Mouse (Mus musculus) activated CD4-positive, CD25-positive, alpha-beta regulatory T cell, adult 4 months (primary cell): ENCODE data around the gene Gm45785. TPM values are rescaled to one million over a fixed set of nuclear protein-coding genes. Genes with fewer than 3 reads are reported as not detected.
"Not testable (repeated sequence)": the region's sequence is repeated elsewhere in the genome, so short reads cannot be mapped to it uniquely, and the experiment has no call there.

ENCODE experiments used
- ATAC-seq: one replicate; pipeline ENCODE4 v1.8.0; 2017
- polyA plus RNA-seq, 2 experiments: library from polyadenylated mRNA; unstranded; fragments of 100-300 nt; shearing (Covaris generic); gene quantifications; one replicate each; pipeline ENCODE4 v1.2.1; 2017

The Gm45785 gene
- polyA plus RNA-seq: not detected

DNA sequence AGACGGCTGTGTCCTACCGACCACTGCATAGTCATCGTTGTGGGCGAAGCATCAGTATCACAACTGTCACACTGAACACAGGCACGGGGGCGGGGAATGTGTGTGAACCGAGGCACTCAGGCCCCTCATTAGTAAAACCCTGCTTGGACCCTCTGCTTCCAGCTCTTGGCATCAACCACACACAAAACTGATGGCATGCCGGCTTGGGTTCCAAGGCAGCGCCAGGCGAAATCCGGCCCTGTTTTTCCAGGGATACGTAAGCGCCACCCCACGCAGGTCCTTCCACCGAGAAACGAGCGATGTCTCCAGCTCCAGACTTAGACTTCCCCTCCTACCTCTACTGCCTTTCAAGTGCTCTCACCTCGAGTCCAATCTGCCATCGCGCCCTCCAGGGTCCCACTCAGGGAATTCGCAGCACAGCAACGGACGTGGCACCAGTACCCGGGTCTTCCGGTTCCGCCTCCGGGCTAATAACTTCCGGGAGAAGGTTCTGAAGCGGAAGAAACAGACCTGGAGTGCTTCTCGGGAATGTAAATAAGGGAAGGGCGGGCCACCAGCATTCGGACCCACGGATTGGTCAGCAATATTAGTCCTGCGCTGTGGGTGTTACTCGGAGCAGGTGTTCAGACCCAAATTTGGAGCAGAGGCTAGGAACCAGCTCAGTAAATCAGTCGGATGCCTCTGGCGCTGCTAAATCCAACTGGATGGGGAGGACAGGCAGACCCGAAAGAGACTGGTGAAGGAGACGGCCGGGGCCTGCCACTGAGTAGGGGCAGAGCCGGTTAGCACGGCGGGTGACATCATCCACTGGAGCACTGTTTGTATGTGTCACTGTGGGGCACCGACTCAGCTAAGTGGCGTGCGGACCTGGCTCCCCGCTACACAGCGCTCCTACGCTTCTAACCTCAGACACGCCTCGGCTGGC is at the start of gene Gm45785:
Gene Gm45785, minus strand, starts transcription at position 472 of the 925 bp plus-strand sequence.
- ATAC-seq: peak; percentile 57

DNA sequence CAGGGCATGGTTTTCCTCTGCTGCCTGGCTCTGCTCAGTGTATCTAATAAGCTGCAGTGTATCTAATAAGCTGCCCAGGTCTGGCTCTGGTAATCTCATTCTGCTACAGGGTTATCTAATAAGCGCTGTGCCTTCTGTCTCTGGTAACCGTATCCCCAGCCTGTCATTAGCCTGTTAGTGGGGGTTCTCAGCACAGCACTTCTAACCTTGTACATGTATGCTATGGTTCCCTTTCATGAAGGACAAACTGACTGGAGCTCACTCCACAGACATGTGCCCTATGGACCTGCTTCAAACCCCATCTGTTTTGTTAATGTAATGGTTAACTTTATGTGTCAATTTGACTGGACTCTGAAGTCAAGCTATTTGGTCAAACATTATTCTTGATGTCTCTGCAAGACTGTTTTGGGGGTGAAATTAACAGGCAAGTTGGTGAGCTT is 49.5 kb upstream of the Gm45785 start:
- ATAC-seq: no peak

DNA sequence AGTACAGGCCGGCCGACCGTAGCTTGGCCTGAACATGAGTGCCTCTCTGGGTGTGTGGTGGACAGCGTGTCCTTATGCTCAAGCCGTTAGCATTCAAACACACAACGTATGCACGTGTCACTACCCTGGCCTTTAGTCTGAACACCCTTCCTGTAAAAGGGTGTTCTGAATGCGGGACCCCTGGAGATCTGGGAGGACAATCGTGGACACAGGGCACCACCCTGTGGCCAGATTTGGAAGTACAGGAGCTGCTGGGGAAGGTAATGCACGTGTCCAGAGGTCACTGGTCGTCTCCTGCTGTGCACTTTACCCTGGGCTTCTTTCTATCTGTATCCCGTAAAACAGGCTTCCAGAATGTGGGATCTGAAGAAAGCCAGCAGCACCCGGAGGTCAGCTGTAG is 47.1 kb upstream of the Gm45785 start:
- ATAC-seq: no peak

DNA sequence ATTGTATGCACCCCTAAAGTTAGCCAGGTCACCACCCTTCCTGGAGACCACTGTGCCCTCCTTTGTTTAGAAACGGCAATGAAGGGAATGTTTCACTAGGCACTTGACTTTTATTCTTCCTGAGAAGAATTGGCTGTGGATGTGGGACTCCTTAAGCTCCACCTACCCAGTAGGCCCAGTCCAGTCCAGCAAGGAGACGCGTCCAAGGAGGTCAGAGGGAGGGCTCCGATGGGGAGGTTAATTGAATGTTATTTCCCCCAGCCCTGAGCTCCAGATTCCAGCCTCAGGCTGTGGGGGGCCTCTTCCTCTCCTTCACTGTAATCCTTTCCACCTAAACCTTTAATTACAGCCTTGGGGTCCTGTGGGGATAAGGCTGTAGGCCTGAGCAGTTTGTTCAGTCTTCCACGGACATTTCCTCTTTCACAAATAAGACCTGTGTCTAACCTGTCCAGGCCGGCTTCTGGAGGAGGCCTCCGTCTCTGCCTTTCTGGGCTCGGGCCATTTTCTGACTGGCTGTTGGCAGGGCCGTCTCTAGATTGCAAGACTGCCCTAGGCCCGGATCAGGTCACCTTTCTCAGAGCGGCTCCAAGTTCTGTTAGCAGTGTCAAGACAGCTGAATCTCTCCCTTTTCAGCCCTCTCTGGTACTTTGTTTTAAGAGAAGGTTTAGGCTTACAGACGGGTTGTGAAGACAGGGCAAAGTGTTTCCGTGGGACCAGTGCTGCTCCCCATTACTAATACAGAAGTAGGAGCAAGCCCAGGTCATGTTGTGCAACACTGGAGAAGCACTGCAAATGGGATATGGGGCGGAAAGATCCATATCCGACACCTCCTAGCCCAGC is 46.1 kb upstream of the Gm45785 start:
- ATAC-seq: no peak

DNA sequence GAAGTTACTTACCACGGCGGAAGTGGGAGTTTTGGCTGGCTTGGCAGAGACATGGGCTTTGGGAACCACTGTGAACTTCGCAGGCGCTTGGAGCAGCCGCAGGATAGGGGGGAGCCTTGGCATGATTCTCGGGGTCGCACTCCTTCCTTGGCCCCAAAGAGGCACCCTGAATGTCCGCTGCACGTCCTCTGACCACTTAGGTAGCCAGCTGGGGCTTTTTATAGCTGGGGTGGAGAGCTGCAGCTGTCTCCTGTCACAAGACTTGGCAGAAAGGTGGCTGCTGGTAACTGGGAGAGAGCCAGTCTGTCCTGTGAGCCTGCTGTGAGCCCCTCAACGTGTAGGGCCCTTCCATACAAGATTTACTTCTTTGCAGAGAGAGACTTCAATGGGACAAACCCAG is 44.1 kb upstream of the Gm45785 start, which contains the start of gene Cox8b:
Gene Cox8b, minus strand, starts transcription at position 227 of the 400 bp plus-strand sequence.
- ATAC-seq: no peak

DNA sequence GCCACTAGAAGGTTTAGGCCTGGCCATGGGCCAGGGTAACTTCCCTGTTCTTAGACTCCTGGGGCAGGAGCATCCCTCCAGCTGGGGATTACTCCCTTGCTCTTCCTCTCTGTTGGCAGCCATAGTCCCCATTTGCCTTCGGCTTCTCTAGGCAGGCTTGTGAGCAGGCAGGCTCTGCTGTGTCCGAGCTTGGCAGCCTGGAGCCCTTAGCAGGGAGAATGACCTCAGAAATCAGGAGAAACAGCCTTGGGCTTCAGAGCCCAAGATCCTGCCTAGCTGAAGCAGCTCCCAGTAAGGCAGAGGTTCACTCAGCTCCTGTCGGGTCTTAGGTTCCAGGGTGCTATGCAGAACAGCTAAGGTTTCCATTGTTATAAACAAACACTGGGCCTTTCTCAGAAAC is 43.0 kb upstream of the Gm45785 start:
- ATAC-seq: no peak

DNA sequence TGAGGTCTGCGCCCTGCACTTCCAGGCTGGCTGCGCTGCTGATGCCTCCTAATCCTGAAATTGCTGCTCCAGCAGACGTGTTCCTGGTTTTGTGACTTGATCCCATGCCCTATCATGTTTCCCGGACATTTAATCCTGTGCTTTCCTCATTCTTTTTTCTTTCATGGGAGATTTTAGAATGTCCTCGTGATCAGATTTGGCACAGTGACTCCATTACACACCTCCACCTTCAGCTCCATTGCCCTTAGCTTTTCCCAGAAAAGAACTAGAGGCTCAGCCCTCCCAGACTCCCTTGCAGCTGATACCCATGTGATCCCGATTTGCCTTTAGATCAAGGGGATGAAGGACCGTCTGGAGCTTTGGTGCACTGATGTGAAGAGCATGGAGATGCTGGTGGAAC is 41.7 kb upstream of the Gm45785 start:
- ATAC-seq: no peak

DNA sequence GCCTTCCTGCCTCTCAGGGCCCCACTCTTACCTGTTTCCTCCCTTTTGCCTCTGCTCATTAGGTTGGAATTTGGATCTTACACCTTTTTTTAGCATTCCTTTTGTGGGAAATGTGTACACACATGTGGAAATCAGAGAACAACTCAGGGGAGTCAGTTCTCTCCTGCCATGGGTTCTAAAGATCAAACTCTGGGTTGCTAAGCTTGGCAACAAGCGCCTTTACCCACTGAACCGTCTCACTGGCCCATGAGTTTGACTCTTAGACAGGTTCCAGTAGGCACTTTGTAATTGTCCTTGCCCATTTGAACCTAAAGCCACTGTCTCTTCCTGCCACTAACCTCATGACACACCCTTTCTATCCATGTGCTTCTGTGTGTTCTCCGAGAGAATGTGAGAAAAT is 38.5 kb upstream of the Gm45785 start:
- ATAC-seq: no peak

DNA sequence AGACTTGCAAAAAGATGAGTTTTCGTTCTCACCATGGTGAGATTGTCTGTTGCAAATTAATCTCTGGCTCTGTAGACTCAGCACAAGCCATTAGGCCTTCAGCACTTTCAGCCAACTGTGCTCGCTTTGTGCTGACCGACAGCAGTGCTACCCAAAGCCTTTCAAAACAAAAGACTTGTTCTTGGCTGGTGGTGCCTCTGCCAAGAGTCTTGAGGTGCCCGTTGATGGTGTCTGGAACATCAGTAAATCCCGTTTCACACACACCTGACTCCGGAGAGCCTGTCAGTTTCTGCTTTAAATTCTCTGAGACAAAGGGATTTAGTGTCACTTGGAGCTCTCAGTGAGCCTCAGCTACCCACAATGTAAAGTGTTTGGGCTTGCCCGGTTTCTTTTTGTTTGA is 37.9 kb upstream of the Gm45785 start:
- no peak for ATAC-seq

DNA sequence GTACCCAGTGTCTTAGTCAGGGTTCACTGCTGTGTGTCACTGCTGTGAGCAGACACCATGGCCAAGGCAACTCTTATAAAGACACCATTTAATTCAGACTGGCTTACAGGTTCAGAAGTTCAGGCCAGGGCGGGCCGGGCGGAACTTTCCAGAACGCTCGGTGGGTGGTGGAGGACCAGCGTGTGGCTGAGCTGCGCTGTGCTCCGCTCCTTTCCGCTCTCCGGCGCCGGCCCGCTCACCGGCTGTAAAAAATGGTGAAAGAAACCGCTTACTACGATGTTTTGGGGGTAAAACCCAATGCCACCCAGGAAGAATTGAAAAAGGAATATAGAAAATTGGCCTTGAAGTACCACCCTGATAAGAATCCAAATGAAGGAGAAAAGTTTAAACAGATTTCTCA is 34.5 kb upstream of the Gm45785 start:
- ATAC-seq: not testable (repeated sequence)

DNA sequence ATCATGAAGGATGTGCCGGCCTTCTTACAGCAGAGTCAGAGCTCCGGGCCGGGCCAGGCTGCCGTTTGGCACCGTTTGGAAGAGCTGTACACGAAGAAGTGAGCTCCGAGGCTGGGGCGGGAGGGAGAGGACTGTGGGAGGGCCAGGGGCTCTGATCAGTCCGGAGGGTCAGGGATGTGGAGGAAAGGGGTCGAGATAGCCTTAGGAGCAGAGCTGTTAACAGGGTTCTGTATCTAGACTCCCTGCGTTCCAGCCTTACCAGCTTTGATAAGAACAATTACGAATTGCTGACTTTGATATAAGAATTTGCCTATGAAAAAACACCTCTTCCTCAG is 26.3 kb upstream of the Gm45785 start:
- ATAC-seq: no peak

DNA sequence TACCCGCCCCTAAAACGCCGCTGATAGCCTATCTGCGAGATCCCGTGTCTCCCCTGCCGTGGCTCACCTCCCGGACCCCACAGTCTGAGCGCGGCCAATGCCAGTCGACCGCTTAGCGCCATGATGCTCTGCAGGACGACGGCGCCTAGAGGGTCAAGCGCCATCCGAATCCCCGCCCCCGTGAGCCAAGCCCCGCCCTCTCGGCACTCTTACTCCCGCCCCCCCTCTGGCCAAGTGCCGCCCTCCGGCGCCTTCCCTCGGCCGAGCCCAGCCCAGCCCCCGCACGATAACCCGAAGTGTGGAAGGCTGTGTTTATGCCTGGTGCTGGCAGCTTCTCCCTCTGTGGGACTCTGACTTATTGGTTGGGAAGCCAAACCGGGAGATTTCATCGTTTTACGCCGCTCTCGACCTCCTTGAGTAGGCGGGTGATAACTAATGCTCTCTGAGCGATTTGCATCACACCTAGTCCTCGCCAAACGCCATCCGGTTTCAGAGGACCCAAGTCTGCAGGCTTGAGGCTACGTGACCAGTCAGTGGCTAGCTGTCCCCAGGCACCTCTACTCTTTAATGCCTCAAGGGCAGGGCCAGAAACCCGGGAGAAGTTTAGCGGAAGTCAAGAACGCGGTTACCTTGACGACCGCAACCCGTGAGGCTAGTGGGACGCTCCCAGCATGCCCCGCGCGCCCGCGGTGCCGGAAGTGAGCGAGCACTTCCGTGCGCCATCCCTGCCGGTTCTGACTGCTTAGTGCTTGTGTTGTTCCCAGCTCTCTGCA is 25.8 kb upstream of the Gm45785 start, which contains the start of the genes Psmd13 and Sirt3:
Gene Psmd13, plus strand, starts transcription at position 273 of the 773 bp plus-strand sequence.
Gene Sirt3, minus strand, starts transcription at position 614 of the 773 bp plus-strand sequence.
- peak; percentile 95 for ATAC-seq

DNA sequence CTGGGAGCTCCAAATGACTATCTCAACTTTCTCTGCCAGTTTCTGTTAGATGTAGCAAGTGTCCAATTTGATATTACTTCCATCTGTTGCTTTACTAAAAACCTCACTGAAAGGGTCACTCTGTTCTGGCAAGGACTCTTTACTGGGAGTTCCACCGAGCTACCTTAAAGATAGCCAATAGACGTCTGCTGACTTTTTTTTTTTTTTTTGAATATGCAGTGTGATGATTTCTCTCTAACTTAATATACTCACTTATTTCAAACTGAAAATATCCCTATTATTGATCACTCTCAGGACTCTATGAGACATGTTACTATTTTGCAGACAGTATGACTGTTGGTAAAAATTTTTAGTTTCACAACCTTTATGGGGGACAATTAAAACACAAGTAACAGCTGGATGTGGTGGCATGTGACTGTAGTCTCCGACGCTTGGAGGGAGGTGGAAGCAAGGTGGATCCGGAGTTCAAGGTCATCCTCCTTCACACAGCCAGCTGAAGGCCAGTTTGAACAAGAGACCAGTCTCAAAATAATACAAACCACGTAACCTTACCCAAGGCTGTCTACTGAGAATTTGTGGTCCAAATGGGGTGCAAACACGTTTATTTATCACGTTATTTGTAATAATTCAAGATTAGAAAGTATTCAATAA is 24.9 kb upstream of the Gm45785 start:
- ATAC-seq: no peak

DNA sequence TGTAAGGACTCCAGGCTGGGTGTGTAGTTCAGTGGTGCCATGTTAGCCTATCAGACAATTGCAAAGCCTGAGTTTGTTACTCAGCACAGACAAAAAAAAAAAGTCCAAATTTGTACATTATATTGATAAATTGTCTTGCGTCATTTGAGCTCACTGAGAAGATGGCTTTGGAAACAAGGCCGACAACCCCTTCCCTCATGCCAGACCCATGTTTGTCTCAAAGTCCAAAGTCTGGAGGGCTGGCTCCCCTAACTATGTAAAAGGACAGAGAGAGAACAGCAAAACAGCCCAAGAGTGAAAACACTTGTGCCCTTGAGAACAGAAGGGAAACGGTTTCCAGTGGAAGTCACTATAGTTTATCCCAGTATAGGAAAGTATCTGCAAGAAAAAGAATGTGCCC is 24.3 kb upstream of the Gm45785 start:
- ATAC-seq: no peak

DNA sequence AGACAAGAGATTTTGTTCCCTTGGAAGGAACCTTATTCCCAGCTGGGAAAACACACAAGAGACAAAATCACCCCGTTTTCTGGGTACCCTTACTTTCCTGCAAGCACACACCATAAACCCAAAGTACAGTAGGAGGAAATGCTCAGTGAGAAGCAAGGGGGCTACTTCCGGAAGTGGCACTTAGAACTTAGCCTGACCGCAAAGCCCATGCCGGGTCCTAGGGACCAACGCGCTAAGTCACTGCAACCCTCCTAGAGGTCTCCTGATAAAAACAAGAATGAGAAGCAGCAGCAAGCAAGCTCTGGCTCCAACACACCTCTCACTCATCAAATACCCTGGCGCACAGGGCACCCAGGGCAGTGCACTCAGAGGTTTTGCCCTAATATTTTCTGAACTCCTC is 23.2 kb upstream of the Gm45785 start:
- ATAC-seq: no peak

DNA sequence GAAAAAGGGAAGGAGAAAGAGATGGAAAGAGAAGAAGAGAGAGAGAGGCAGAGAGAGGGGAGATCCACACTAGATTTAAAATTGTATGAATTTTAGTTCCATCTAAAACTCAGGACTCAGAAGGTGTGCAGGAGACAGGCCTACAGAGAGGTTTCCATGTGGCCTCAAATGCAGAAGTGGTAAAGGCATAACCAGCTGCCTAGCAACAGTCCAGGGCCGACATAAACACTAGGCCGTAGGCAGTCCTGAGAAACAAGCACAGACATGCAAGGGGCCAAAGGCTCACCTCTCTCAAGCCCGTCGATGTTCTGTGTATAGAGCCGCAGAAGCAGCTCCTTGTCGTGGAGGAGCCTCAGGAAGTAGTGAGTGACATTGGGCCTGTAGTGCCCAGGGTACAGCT is 21.2 kb upstream of the Gm45785 start:
- no peak for ATAC-seq

DNA sequence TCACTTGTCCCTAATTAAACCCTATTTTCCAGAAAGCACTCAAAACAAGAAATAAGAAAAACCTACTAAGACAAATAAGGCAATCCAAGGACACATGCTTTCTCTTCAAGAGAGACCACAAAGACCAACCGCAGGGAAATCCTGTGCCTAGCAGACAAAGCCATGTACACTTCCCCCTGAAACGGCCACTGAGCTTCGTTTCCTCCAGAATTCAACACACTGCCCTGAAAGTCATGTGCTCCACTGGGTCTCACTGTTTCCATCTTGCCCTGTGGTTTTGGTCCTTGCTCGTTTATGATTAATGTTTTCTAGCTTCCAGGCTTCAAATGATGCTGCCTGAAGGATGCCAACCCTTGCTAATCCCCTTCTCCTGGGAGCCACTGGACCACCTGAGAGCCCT is 18.1 kb upstream of the Gm45785 start:
- no peak for ATAC-seq

DNA sequence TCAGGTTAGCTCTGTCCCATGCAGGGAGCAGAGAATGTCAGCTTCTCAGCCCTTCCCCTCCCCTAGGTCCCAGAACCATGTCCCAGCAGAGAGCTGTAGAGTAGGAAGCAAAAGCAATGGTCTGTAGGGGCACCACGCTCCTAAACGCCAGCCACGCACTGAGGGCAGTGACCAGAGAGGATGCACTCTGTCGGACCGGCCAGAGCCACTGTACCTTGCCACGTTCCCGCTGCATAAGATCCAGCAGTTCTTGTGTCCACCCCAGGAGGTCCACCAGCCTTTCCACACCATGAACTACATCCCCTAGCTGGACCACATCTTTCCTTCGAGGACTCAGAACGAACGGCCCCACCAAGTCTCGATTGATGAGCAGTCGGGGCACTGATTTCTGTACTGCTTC is 8.6 kb upstream of the Gm45785 start:
- ATAC-seq: no peak

DNA sequence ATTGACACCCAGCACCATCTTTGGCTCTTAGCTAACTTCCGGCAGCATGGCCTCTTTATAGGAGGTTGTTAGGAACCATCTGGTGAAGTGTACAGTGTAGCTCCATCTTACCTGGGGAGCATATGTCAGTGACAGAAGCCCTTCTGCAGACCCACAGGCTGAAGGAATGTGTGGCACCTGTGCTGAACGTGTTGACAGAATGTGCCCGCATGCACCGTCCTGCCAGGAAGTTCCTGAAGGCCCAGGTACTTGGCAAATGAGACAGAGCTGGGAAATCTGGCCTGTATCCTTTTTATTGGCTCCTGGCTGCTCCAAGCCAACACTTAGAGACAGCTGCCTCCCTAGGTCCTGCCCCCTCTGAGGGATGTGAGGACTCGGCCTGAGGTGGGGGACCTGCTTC is 4.6 kb upstream of the Gm45785 start:
- ATAC-seq: no peak

DNA sequence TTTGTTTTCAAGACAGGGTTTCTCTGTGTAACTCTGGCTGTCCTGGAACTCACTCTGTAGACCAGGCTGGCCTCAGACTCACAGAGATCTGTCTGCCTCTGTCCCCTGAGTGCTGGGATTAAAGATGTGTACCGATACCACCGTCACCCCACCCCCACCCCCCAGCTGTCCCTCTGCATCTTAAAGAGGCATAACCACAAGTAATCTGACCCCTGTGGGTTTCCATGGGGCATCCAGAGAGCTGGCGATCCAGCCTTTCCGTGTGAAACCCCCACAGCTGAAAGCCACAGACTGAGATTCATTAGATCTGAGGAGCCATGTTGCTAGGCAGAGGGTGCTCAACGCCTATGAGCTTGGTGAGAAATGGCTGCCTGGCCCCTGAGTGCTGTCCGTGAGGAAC is 3.9 kb upstream of the Gm45785 start:
- no peak for ATAC-seq

DNA sequence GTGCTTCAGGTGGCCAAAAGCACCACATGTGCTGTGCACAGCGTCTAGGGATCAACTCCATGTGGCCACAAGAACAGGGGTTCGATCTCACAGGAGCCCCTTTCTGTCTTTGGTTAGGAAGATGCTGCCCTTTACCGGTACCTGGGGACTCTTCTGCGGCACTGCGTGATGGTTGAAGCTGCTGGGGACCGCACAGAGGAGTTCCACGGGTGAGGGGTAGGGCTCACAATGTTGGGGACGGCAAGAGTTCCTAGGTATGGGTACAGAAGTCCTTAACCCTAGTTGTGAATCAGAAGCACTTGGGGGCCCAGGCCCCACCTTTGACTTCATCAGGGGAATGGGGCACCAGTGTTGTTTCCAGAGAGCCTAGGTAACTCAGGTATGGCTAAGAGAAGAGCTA is 2.6 kb upstream of the Gm45785 start:
- ATAC-seq: no peak
